Mouse (Mus musculus) neural tube, embryonic 10.5 days (tissue): ENCODE measurements around the gene Pard3b.

Source experiments
- DNase-seq: peaks from one replicate; pipeline ENCODE4 v3.0.0-alpha.2; 2017; ENCODE audit warnings: low spot score; ENCODE audit errors: extremely low spot score

Gene Pard3b

GRCm38 (mm10) chr1:61912931-61913330 is 274.3 kb downstream of the Pard3b start:
- no peak for DNase-seq

GRCm38 (mm10) chr1:61924958-61925357 is 286.3 kb downstream of the Pard3b start:
- no peak for DNase-seq

GRCm38 (mm10) chr1:61925541-61925940 is 286.9 kb downstream of the Pard3b start:
- DNase-seq, result no peak

- DNase-seq, result no peak
These were observed 289.6 kb downstream of the Pard3b start for GRCm38 (mm10) chr1:61928131-61928761.

- no peak for DNase-seq
These were observed 294.9 kb downstream of the Pard3b start for GRCm38 (mm10) chr1:61933574-61933973.

- DNase-seq, result no peak
These were observed 296.1 kb downstream of the Pard3b start for GRCm38 (mm10) chr1:61934760-61935159.

- no peak for DNase-seq
These were observed 301.3 kb downstream of the Pard3b start for GRCm38 (mm10) chr1:61939882-61940281.

GRCm38 (mm10) chr1:61961533-61961932 is 322.9 kb downstream of the Pard3b start:
- no peak for DNase-seq

GRCm38 (mm10) chr1:61962571-61962970 is 323.9 kb downstream of the Pard3b start:
- no peak for DNase-seq

- DNase-seq, result no peak
These were observed 328.5 kb downstream of the Pard3b start for GRCm38 (mm10) chr1:61967124-61967523.

GRCm38 (mm10) chr1:61967807-61968206 is 329.2 kb downstream of the Pard3b start:
- DNase-seq, result no peak

- DNase-seq, result no peak
These were observed 359.1 kb downstream of the Pard3b start for GRCm38 (mm10) chr1:61997711-61998110.

GRCm38 (mm10) chr1:62008811-62009210 is 370.2 kb downstream of the Pard3b start:
- DNase-seq, result no peak

- DNase-seq, result no peak
These were observed 373.1 kb downstream of the Pard3b start for GRCm38 (mm10) chr1:62011712-62012111.

GRCm38 (mm10) chr1:62016536-62017300 is 378.1 kb downstream of the Pard3b start:
- no peak for DNase-seq

GRCm38 (mm10) chr1:62018276-62018675 is 379.7 kb downstream of the Pard3b start:
- DNase-seq, result no peak

- no peak for DNase-seq
These were observed 381.1 kb downstream of the Pard3b start for GRCm38 (mm10) chr1:62019743-62020142.

- DNase-seq, result no peak
These were observed 403.1 kb downstream of the Pard3b start for GRCm38 (mm10) chr1:62041718-62042117.

- no peak for DNase-seq
These were observed 410.0 kb downstream of the Pard3b start for GRCm38 (mm10) chr1:62048592-62048991.

GRCm38 (mm10) chr1:62051186-62051825 is 412.7 kb downstream of the Pard3b start:
- DNase-seq, result no peak

GRCm38 (mm10) chr1:62053167-62053638 is 414.6 kb downstream of the Pard3b start:
- no peak for DNase-seq

- DNase-seq, result no peak
These were observed 416.7 kb downstream of the Pard3b start for GRCm38 (mm10) chr1:62055280-62055679.
